Mouse (Mus musculus): ENCODE results near the gene Arap1.

GRCm38 (mm10) chr7:101319796-101320195, 28.1 kb upstream of the Arap1 start:
- TF ChIP-seq CTCF (conservative IDR thresholded peaks at IDR 0.05; ENCODE audit: low read length) (no peak), POU5F1 (IDR thresholded peaks at IDR 0.05; ENCODE audit: borderline replicate concordance, low read length) (no peak), NANOG (IDR thresholded peaks at IDR 0.05; ENCODE audit: borderline replicate concordance, low read length) (no peak)
